Mouse (Mus musculus) megakaryocyte, embryonic 14.5 days (primary cell): ENCODE data around the gene Slc37a4.

ENCODE experiments used
- FLI1 ChIP-seq: IDR thresholded peaks from 2 replicates; pipeline ENCODE4 v1.6.1; 2012; ENCODE audit warnings: low read length, inconsistent platforms, mixed read lengths
- GATA1 ChIP-seq: IDR thresholded peaks from 3 replicates; pipeline ENCODE4 v1.6.1; 2012; ENCODE audit warnings: mixed read lengths, low read length, inconsistent platforms, borderline replicate concordance

DNA sequence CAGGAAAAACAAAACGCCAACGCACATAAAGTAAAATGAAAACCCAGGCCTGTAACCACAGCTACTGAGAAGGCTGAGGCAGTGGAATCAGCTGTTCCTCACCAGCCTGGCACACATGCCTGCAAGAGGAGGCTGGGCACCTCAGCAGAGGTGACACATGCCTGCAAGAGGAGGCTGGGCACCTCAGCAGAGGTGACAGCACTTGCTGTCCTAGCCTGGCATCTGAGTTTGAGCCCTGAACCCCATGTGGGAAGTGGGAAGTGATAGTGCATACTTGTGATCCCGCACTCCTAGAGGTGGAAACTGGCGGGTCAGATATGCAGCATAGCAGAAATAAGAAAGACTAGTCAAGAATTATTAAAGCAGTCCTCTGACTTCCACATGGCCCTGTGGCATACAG, 45.3 kb upstream of the Slc37a4 start:
- no peak for TF ChIP-seq GATA1
- TF ChIP-seq FLI1, result no peak
